Mouse (Mus musculus): ENCODE measurements around the gene Ap2a2. TPM values are rescaled to one million over a fixed set of nuclear protein-coding genes. Genes with fewer than 3 reads are reported as not detected.
"Not testable (repeated sequence)": the region's sequence is repeated elsewhere in the genome, so short reads cannot be mapped to it uniquely, and the experiment has no call there.

Gene Ap2a2
- total RNA-seq, 2 experiments from 2014 or later = 60.4 to 60.9 TPM

- no peak for DNase-seq
- intact Hi-C loops (cut with DNase I) = no loop called here
Observed at GRCm38 (mm10) chr7:141558946-141559345, 3.0 kb upstream of the Ap2a2 start.

DNA sequence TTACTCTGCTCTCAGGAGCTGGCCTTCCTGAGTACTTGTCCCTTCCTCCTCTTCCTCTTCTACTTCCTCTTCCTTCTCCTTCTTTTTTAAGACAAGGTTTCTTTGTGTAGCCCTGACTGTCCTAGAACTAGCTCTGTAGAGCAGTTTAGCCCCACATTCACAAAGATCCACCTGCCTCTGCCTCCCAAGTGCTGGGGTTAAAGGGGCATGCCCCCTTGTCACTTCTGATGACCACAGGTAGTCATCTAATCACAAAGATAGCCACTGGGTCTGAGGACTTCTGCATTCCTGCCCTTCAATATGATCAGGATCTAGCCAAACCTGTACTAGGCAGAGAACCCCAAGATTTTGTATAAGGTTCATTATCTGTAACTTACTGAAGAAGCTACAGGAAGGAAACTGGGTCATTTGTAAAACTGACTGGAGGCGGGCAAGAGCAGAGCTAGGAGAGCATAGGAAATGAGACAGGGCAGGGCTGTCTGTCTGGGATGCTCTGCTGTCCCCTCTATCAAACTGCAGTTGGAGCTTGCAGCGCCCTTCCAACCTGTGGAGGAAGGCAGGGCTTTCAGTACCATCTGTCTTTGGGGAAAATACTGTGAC is 2.1 kb upstream of the Ap2a2 start:
- intact Hi-C loops (cut with DNase I) = no loop called here
- no peak for DNase-seq

- no peak for DNase-seq
- intact Hi-C loops (cut with DNase I) = no loop called here
Observed at GRCm38 (mm10) chr7:141560471-141560870, 1.5 kb upstream of the Ap2a2 start.

- intact Hi-C loops (cut with DNase I) = no loop called here
- DNase-seq = peak in 1 of 2 experiments; percentile 52
Observed at GRCm38 (mm10) chr7:141562421-141562851, 463 bp downstream of the Ap2a2 start.

DNA sequence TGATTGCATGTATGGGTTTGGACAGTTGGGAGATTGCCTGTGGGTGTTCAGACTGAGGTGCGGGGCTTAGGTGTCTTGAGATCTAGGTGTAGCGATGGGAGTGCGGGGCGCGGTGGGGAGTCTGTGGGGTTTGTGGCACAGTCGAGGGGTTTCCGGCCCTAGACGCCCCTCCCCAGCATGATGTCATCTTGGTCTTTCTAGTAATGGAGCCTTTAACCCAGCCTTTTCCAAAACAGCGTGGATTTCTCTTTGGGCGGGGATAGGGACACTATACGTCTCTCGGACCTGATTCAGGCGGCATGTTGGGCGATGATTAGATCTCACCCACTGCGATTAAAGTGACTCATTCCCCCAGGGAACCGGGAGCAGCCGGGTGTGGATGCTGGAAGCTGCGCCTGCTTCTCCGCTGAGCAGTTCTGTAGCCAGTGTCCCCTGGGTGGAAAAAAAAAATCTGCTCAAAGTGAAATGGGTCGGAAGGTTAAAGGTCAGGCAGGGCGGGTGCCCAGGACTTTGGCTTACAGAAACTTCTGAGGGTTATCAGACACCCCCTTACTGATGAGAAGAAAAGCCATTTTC is 967 bp downstream of the Ap2a2 start:
- intact Hi-C loops (cut with DNase I) = no loop called here
- peak; percentile 60 to 63 for DNase-seq

GRCm38 (mm10) chr7:141564561-141564960 is 2.6 kb downstream of the Ap2a2 start:
- DNase-seq = no peak
- intact Hi-C loops (cut with DNase I) = no loop called here

DNA sequence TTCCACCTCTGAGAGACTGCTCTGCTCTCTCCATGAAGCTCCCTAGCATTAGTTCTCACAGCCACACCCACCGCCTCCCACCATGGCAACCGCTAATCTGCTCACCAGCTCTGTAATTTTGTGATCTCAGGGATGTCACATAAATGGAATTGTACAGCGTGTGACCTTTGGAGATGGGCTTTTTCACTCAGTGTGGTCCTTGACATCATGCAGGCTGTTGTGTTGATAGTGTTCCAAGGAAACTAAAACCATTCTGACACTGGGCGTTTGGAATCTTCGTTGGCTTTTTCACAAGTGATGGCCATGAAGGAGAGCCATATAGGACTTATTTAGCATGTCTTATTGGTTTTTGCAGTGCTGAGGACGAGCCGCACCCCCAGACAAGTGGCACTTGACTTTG is 4.6 kb downstream of the Ap2a2 start:
- DNase-seq = no peak
- intact Hi-C loops (cut with DNase I) = no loop called here

- no peak for DNase-seq
- intact Hi-C loops (cut with DNase I) = no loop called here
Observed at GRCm38 (mm10) chr7:141569283-141569803, 7.4 kb downstream of the Ap2a2 start.

- intact Hi-C loops (cut with DNase I) = no loop called here
- no peak for DNase-seq
Observed at GRCm38 (mm10) chr7:141569916-141570315, 7.9 kb downstream of the Ap2a2 start.

DNA sequence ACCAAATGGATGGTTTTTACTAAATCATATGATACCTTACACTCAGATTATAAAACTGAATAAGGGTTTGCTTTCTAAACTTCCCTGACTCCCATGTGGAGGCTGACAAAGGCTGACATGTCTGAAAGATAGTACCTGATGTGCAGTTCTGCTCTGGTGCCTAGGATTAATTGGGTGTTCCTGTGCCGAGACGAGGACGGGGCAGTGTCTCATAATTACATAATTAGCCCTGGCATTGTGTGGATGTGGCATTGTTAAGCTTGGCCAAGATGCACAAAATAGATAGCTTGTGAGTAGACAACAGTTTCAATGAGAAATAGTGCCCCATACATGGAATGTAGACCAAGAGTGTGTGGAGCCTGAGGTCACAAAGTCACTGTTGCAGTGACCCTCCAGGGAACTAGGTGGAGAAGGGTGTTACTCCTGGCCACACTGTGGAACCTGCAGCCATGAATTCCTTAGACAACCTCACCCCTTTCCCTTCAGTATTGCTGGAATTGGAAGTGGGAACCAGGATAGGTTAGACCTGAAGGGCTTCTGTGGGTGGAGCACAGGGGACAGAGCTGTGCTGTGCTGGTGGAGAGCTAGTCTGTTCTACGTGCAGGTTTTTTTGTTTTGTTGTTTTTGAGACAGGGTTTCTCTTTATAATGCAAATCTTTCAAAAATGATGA is 8.8 kb downstream of the Ap2a2 start:
- no peak for DNase-seq
- intact Hi-C loops (cut with DNase I) = no loop called here

GRCm38 (mm10) chr7:141574041-141574440 is 12.1 kb downstream of the Ap2a2 start:
- intact Hi-C loops (cut with DNase I) = no loop called here

GRCm38 (mm10) chr7:141575481-141575880 is 13.5 kb downstream of the Ap2a2 start:
- DNase-seq = no peak
- intact Hi-C loops (cut with DNase I) = no loop called here

More at GRCm38 (mm10) chr7:141574041-141574440, 12.1 kb downstream of the Ap2a2 start:
- no peak for DNase-seq

DNA sequence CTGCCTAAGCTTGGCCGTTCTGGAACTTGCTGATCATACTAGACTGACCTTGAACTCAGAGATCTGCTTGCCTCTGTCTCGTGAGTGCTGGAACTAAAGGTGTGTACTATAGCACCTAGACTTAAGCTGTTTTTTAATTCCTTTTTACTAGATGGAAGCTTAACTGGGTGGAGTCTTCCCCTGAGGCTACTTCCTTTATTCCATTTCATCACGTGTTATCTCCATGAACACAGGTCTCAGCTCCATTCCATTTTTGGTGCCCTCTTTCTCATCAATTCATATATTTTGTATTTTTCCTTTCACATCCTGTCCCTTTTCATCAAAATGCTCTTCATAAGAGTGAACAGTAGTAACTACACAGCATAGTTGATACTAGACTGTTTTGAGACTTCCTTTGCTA is 15.8 kb downstream of the Ap2a2 start:
- DNase-seq = no peak
- intact Hi-C loops (cut with DNase I) = no loop called here

DNA sequence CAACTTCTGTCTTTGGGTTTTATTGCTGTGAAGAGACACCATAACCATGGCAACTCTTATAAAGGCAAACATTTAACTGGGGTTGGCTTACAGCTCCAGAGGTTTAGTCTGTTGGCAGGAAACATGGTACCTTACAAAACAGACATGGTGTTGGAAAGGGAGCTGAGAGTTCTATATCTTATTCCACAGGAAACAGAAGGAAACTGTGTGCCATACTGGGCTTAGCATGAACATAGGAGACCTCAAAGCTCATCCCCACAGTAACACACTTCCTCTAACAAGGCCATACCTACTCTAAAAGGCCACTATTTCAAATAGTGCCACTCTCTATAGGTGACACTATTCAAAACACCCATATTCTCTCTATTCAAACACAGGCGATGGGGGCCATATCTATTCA is 16.5 kb downstream of the Ap2a2 start:
- intact Hi-C loops (cut with DNase I) = no loop called here
- no peak for DNase-seq

- DNase-seq = no peak
- intact Hi-C loops (cut with DNase I) = no loop called here
Observed at GRCm38 (mm10) chr7:141578943-141579342, 17.0 kb downstream of the Ap2a2 start.

DNA sequence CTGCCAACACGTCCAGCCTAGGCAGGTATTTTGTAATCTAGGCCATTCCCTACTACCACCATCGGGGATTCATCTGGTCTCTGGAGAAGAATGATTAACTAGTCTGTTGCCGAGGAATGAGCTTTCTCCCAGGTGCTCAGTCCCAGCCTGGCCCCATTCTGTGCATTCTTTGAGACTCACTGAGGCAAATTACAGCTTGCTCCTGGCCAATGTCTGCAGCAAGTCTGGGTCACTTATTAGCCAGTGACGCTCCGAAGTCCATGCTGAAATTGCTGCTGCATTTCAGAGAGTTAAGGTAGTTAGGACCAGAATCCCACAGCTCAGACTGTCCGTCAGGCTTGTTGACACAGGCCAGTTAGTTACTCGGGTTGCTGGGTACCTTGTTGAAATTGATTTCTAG is 19.4 kb downstream of the Ap2a2 start:
- no peak for DNase-seq
- intact Hi-C loops (cut with DNase I) = no loop called here

DNA sequence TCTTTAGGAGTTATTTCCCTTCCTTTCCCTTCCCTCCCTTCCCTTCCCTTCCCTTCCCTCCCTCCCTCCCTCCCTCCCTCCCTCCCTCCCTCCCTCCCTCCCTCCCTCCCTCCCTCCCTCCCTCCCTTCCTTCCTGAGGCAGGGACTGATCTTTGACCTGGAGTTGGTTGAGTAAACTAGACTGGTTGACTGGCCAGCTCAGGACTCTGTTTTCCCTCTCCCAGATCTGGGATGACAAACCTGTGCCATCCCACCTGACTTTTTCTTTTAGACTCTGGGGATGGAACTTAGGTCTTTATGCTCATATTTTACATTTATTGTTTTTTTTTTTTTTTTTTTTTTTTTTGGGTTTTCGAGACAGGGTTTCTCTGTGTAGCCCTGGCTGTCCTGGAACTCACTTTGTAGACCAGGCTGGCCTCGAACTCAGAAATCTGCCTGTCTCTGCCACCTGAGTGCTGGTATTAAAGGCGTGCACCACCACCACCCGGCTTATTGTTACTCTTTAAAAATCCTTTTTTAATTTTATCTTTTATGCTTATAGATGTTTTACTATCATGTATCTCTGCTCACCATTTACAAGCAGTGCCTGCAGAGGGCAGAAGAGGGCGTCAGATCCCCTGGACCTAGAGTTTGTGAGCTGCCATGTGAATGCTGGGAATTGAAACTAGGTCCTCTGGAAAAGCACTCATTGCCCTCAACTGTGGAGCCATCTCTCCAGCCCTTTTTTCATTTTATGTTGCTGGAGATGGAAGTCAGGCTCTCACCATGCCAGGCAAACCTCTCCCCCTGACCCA is 22.3 kb downstream of the Ap2a2 start:
- no peak for DNase-seq
- intact Hi-C loops (cut with DNase I) = no loop called here

DNA sequence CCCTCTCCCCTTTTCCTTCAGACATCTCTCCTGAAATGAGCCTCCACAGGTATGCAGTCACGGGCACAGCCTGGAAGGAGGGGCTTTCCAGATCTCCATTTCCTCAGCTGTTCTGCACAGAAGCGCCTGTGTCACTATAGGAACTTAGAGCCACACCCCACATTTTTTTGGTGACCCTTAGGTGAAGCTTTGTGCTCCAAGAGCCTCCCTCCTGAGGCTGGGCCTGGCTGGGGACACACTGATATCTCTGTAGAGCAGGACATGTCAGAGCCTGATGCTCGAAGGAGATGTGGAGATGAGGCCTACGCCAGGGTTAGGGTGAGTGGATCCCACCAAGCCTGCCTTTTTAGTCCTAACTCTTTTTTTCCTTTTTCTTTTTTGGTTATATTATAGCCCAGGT is 23.3 kb downstream of the Ap2a2 start:
- intact Hi-C loops (cut with DNase I) = no loop called here
- DNase-seq = no peak

- intact Hi-C loops (cut with DNase I) = no loop called here
- no peak for DNase-seq
Observed at GRCm38 (mm10) chr7:141585881-141586280, 23.9 kb downstream of the Ap2a2 start.

- DNase-seq = no peak
Observed at GRCm38 (mm10) chr7:141588890-141589289, 26.9 kb downstream of the Ap2a2 start.

GRCm38 (mm10) chr7:141590249-141590648 is 28.3 kb downstream of the Ap2a2 start:
- intact Hi-C loops (cut with DNase I); DNase-seq: not testable (repeated sequence)

More at GRCm38 (mm10) chr7:141588890-141589289, 26.9 kb downstream of the Ap2a2 start:
- intact Hi-C loops (cut with DNase I) = no loop called here
